Mouse (Mus musculus) ZHBTc4 (cell line): ENCODE data around the gene Egr4.

ENCODE experiments used
- DNase-seq: peaks from one replicate; pipeline ENCODE4 v3.0.0-alpha.2; 2011; ENCODE audit warnings: low read depth, low spot score

The Egr4 gene

DNA sequence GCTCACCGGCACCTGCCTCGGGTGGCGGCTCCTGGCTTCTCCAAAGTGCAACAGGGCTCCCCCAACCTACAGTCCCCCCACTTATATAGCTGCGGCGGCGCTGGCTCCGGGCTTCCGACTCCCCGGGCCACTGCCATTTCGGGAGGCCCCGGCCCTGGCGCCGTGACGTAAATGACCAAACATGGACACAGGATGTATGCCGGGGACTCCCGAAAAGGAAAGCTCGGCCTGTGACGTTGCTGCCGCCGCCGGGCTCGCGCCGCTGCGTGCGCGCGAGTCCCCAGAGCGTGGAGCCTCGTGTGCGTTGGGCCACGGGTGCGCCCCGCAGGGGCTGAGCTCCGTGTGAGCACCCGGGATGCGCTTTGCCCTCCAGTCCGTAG, at the start of gene Egr4:
Gene Egr4 (minus strand): TSS at position 59 of the 380 bp plus-strand sequence.
- DNase-seq: peak; percentile 70

DNA sequence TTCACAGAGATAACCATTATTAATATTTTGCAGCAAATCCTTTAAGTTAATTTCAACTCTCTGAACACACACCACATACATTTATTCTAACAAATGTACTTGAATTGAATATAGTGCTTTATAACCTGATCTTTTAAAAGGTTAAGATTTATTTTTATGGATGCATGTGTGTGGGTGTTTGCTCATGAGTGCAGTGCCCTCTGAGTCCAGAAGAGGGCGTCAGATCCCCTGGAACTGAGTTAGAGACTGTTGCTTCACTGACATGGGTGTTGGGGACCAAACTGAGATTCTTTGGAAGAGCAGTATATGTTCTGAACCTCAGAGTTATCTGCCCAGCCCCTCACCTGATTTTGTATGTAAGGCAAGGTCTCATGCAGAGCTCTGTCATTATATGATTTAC, 49.0 kb upstream of the Egr4 start:
- peak; percentile 19 for DNase-seq

DNA sequence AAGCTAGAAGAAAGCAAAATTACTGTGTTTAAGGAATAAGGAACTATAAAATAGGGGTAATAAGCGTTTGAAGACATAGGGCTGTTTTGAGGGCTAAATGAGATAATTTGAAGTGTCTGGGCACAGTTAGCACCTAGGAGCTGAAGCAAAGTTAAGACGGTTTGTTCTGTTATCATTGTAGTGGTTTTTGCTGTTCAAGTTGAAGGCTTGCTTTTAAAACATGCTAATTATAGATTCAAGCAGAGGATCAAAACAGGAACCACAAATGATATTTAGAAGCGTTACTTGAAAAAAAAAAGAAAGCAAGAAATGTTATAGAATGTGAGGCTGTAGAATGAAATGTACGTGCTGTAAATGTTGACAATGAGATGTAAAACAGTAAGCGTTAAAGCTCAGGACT, 34.3 kb upstream of the Egr4 start:
- no peak for DNase-seq

DNA sequence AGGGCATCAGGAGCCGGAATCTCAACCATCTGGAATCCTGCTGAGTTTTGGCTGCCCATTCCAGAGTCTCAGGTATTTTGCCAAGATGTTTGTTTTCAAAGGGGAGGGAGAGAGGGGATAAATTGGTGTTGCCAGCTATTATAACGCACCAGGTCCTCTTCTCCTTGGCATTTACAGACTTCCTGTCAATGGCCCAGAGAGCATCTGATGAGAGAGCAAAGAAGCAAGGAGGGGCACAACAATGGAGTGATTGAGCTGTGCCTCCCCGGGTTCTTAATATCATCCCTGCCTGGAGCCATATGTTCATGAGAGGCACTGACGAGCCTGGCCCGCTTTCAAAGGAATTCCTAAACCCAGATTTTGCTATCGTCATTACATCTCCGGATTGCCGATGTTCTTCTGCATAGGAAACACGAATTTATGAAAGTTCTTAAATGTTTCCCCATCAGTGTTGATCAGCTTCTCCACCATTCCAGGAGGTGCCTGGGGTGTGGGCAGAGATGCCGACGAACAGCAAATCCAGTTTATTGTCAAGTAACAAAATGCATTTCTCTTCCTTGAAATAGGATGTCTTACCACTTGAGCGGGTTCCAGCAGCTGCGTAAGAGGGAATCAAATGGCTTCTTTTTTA, 31.0 kb upstream of the Egr4 start:
- DNase-seq: no peak

DNA sequence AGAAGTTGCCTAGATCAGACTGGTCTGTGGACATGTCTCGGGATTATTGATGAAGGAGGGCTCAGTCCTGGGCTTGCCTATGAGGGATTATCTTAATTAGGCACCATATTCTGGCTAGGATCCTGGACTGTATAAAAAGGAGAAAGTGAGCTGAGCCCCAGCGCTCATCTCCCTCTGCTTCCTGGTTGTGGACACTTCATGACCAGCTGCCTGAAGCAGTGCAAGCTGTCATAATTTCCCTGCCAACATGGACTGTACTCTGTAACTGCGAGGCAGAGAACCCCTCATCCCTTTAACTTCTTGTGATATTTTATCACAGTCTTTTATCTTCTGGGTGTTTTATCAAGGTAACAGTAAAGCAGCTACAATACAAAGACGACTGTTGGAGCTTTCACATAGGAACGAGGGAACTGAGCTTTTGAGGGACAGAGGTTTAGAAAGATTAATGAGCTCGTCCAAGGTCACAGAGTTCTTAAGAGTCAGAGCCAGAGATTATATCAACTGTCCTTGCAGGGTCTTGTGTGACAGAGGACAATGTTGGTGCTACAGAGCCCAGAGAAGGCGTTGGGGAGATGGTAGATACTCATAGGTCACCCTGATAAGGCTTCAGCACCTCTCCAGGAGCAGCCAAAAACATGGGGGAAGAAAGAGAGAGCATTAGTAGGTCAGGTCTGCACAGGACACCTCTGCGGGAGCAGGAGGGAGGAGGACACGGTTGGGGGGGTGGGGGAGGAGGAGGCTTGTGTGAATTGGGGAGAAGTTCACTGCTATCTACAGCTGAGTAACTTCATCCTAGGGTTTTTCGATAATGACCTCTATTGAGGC, 30.2 kb upstream of the Egr4 start:
- DNase-seq: no peak

DNA sequence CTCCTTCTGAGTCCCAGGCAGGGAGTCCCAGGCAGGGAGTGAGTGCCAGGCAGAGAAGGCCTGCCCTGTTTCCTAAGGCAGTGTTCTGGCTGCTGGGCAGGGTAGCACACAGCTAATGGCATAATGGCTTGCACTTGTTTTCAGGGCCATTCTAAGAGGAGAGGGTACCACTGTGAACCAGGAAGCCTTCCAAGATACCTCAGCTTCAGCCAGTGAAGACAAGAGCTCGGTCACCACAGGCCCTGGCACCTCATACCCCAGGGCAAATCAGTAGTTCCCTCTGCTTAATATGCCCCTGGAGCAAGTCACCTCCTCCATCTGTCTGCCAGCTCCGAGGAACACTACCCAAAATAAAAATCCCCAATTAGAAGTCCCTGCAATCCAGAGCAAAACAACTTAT, 9.4 kb upstream of the Egr4 start:
- no peak for DNase-seq

DNA sequence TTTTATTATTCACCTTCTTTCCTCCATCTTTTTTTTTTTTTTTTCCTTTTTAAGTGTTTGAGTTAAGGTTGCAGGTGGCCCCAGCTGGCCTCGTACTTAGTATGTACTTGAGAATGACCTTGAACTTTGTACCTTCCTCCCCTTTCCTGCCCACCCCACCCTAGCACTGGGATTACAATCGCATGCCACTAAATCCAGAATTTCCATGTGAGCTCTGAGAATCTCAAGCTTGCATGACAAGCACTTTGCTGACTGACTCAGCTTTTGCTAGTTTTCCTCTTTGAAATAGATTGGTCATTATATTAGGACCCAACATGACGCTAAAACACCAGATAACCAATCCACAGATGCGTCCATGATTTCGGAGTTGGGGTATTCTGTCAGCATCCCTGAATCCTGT, 8.6 kb upstream of the Egr4 start:
- peak; percentile 45 for DNase-seq

DNA sequence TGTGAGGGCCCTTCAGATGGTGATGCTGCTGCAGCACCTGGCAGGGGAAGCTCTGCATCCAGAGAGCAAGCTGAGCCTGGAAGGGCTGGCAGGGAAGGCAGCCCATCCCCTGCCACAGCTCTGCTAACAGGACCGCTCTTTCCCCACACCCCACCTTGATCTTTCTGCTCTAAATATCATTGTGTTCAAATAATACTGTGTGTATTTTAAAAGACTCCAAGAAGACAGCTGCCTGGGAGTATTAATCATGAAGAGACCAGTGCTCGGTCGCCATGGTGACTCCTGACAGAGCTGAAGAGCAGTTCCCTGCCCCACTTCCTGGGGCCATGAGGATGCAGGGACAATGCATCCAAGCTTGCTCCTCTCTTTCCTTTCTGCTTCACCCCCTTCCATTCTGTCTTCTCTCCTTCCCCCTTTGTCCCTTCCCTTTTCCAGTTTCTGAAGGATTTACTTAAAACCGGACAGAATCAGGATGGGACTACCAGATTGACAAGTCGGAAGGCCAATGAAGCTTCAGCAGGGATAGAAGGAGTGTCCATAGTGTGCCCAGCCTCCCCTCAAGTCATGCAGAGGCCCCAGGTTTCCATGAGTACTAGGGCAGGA, 4.8 kb upstream of the Egr4 start:
- no peak for DNase-seq

DNA sequence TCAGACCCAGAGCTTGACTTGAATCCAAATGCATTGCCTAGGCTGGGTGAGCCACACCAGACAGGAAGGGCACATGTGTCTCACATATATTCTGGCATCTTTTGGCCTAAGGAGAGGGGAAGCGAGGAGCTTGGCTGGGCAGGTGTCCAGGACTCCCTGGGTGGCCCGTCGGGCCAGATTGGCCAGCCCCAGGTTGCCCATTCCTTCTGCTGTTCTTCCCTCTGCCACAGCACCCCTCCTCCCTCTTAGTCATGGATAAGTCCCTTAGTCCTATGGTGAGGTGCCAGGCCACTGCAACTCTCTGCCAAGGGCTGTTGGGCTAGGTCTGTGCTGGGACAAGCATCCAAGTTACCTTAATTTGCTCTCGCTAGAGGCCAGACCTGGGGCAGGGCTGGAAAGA, 2.6 kb upstream of the Egr4 start:
- no peak for DNase-seq

DNA sequence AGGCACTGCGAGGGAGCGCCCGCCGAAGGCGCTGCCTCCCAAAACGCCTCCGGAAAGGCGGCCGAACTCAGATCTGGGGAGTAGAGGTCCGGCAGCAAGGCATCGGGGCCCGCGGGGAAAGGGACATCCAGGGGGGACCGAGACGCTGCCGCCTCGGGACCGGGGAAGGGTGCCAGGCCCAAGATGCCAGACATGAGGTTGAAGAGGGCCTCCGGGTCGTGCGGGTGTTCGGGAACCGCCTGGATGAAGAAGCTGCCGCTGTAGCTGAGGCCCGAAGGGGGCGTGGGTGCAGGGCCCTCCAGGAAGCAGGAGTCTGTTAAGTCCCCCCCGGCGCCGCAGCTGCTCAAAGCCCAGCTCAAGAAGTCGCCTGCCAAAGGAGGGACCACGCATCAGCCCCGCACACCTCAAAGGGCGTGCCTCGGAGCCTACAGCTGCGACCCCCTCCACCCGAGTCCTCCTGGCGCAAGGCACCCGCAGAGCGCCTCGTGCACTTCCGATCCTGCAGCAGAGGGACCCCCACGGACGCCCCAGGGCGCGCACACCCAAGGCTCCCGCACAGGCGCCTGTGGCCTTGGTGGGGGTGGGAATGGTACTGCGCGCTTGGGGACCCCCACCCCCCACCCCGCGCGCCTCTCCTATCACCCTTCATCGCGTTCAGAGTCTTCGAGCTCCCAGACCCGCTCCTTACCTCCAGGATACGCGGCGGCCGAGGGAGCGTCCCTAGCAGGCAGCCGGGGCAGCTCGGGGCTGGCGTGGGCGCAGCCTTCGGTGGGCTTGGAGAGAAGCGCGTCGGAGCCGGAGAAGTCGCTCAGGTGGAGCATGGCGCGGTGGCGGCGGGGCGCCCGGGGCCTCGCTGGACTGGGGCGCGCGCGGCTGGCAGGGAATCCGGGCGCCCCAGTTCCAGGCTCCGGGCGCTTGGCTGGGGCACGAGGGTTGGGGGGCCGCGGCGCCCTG, 535 bp downstream of the Egr4 start:
- peak; percentile 66 for DNase-seq

DNA sequence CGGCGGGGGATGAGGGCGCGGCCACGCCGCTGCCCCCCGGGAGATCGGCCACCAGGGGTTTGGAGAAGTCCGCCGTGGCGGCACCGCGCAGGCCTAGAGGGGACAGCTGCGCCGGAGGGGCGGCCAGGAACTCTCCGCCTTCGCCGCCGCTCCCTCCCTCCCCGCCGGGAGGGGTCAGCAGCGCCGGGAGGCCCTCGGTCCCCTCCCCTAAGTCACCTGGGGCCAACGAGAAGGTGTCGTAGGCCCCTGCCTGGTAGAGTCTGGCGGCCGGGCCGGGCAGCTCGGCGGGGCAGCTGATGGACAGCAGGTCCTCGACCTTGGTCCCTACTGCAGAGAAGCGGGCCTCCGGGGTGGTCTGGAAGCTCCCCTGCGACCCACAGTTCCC, 1.3 kb downstream of the Egr4 start:
- no peak for DNase-seq

DNA sequence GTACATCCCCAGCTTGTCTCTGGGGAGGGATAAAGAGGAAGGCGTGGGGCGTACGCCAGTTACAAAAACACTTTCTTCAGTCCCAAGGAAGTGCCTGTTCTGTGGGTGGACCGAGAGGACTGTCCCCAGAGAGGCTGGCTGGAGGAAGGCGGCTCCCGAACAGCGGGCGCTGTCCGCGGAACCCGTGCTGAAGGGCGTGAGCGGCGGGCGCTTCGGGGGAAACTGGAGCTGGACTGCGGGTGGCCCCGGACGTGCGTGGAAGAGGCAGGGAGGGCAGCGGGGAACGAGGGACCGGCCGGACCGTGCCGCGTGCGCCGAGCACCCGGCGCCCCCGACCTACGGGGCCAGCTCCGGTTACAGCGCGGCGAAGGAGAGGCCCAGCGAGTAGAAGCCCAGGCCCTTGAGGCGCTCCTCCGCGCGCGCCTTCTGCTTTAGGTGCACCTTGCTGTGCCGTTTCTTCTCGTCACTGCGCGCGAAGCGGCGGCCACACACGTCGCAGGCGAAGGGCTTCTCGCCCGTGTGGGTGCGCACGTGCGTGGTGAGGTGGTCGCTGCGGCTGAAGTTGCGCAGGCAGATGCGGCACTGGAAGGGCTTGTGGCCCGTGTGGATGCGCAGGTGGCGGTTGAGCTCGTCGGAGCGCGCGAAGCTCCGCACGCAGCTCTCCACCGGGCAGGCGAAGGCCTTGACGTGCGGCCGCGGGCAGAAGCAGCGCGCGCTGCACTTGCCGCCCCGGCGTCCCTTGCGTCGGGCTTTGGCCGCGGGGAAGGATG, 1.9 kb downstream of the Egr4 start:
- DNase-seq: peak; percentile 75

DNA sequence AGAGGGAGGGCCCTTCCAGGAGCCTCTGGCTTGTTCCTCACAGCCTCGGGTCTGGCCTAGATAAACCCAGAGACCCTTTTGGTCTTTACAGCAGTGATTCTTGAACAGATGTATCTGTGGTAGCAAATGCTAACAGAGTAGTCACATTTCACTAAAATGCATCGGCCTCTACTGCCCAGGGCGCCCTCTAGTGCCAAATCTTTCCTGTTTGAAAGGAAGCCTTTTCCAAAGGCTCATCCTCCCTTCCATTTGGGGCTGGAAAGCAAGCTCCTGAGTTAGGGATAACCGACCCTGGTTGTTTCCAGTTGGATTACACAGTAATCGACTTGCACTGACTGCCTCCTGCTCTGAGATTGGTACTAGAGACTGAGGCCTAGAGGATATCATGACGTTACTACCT, 2.9 kb downstream of the Egr4 start:
- DNase-seq: peak; percentile 78

DNA sequence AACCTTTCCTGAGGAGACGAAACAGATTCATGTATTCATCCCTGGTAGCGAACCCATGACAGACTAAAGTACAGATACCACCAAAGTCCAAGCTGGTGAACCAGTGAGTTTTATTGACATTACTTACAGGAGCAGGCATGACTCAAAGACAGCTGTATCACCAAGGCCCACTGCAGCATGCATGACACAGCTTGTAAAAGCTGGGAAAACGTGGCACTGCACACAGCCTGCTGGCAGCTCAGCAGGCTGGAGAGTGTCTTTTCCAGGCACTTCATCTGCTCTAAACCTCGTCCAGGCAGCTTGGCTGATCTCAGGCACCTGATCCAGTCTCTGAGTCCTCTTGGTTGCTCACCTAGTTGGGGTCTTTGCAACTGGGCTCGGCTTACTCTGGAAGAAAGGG, 4.8 kb downstream of the Egr4 start:
- DNase-seq: no peak

DNA sequence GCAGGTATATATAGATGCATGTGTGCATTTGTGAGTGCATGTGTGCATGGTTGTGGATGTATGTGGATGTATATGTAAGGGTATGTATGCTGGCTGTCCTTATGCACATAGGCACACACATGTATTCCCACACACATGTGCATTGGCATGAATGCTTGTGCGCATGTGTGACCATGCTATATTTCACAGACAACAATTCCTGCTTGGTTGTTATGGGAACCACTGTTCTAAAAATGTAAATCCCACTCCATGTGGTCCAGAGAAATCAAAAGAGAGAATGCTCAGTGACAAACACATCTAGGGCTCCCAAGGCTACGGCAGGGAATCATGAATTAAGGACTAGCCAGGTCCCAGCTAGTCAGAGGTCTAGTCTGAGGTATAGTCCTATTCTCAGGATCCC, 8.5 kb downstream of the Egr4 start:
- DNase-seq: no peak

DNA sequence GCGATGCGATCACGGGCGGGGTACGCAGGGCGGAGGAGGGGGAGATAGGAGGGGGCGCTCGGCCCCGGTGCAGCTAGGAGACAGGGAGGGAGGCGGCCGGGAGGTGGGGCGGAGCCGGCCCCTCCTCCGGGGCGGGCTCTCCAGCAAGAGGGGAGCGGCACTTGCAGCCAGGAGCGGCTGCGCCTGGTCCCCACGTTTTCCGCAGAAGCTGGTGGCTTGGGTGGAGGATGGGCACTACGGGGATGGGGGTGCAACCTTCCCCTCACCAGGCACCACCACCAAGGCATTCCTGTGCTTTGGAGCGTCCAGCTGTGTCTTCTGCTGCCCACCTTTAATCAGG, 10.5 kb downstream of the Egr4 start, which contains the start of gene Fbxo41:
Gene Fbxo41 (minus strand): TSS at position 84 of the 340 bp plus-strand sequence.
- peak; percentile 44 for DNase-seq

DNA sequence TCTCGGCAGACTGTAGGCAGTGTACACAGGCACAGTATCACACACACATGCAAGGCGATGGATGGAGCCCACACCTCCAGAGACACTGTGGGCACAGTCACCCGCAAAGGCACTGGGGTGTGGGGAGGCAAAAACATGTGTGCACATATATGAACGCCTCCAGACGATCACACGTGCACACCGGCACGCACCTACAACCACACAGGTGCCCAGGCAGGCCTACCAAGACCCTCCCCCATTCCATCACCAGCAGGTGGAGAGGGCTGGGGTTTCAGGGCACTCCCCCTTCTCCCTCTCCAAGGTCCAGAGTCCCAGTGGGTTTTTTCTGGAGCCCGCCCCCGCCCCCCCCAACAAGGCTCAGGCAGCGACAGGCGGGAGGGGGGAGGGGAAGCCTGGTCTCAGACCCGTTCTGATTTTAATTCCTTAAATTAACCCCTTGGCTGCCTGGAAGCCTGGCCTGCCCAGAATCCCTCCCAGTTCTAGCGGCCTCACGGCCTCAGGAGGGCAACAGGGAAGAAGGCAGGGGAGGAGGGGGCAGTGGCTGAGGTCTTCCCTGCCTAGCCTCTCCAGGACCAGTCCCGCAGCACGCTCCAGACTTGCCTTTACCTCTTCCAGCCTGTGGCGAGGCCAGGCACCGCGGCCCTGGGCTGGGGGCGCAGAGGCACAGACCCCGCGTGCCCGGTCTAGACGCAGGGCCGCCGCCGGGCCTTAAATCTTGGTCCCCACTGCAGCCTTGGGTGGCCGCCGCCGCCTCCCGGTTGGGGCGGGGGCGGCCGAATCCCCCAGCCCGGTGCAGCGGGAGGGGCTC, 11.1 kb downstream of the Egr4 start:
- peak; percentile 28 for DNase-seq

DNA sequence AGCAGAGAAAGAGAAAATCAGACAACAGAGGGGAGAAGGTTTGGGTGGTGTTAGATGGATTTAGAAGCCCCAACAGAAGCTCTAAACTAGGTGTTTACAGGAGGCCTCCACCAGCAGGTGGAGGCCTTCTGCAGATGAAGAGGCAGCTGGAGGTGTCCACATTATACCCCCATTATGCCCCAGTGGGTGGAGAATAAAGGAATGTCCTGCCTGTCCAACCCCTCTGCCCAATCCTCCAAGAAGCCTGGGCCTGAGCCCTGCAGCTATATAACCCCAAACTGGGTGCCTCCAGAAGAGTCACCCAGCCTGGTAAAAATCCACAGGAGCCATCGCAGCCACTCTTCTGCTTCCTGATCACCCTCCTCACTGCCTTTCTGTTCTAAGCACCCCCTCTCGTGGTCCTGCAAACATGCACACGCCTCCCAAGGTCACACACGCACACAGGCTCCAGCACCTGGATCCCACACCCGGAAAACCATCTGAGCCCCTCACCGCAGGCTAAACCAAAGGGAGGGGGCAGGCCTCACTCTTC, 11.8 kb downstream of the Egr4 start:
- DNase-seq: no peak

DNA sequence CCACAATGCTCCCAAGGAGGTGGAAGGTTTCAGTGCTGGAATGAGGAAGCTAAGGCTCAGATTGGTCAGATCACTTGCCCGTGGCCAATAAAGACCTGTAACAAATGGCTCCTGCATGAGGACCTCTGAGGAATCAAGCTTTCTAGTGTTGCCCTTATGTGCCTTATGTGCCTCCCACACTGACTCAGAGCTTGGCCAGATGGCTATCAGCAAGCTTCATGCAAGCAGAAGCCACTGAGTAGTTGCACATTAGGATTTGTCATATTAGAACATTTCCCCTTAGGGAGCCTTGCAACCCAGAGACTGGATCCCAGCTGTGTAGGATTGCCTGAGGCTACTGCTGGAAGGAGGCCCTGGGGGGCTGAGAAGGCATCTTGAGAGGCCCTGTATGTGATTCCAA, 13.0 kb downstream of the Egr4 start:
- no peak for DNase-seq

DNA sequence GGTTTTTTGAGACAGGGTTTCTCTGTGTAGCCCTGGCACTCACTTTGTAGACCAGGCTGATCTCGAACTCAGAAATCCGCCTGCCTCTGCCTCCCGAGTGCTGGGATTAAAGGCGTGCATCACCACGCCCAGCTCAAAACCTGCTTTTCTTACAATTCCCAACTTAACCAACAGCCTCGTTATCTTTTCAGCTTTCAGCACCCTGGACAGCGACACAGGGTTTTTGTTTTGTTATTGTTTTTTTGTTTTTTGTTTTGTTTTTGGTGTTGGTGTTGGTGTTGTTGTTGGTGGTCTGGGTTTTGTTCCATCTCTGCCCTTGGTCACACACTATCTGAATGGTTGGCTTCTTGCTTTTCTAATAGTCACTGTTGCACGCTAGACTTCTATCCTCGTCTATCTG, 15.2 kb downstream of the Egr4 start:
- DNase-seq: peak; percentile 44
